Mouse (Mus musculus) hindbrain, embryonic 14.5 days (tissue): ENCODE data around the gene Fxyd7. TPM values are rescaled to one million over a fixed set of nuclear protein-coding genes. Genes with fewer than 3 reads are reported as not detected.

Experiments used
- ATAC-seq: fragments of 200-750 bp; cut with Nextera tagmentation; 2 replicates; pipeline ENCODE4 v1.8.0; 2017; ENCODE audit warnings: moderate number of reproducible peaks, mild to moderate bottlenecking, moderate TSS enrichment, moderate library complexity; ENCODE audit not compliant: low FRiP score
- DNase-seq: peaks from one replicate; pipeline ENCODE4 v3.0.0-alpha.2; 2015; ENCODE audit warnings: low spot score
- H3K27ac ChIP-seq: fragments of 300-500 bp; sonication (generic); 2 replicates; pipeline ENCODE4 v1.5.1; 2014; ENCODE audit warnings: mild to moderate bottlenecking, moderate library complexity
- H3K27me3 ChIP-seq: fragments of 300-500 bp; sonication (generic); 2 replicates; pipeline ENCODE4 v1.6.1; 2014; ENCODE audit warnings: mild to moderate bottlenecking, low read length, mixed read lengths; ENCODE audit not compliant: control insufficient read depth, insufficient read depth
- H3K36me3 ChIP-seq: fragments of 300-500 bp; sonication (generic); replicated peaks from 2 replicates; pipeline ENCODE4 v1.6.1; 2014; ENCODE audit not compliant: control insufficient read depth, insufficient read depth
- H3K4me1 ChIP-seq: fragments of 300-500 bp; sonication (generic); replicated peaks from 2 replicates; pipeline ENCODE4 v1.6.1; 2014; ENCODE audit warnings: antibody characterized with exemption, low read length, mixed read lengths; ENCODE audit not compliant: control insufficient read depth, insufficient read depth
- H3K4me2 ChIP-seq: fragments of 300-500 bp; sonication (generic); replicated peaks from 2 replicates; pipeline ENCODE4 v1.6.1; 2014; ENCODE audit warnings: mild to moderate bottlenecking, moderate library complexity
- H3K4me3 ChIP-seq: fragments of 300-500 bp; sonication (generic); replicated peaks from 2 replicates; pipeline ENCODE4 v1.5.1; 2014; ENCODE audit warnings: mild to moderate bottlenecking, low read length
- H3K9ac ChIP-seq: fragments of 300-500 bp; sonication (generic); 2 replicates; pipeline ENCODE4 v1.6.1; 2014
- H3K9me3 ChIP-seq: fragments of 300-500 bp; sonication (generic); 2 replicates; pipeline ENCODE4 v1.6.1; 2016; ENCODE audit warnings: low read length; ENCODE audit not compliant: control insufficient read depth
- WGBS: fragments of 180-500 bp; shearing (Covaris S2); extraction: QIAGEN DNeasy Blood & Tissue Kit; methylation state at CpG from one replicate; pipeline ENCODE4 v1.1.7; 2014; 5-methylcytosine and 5-hydroxymethylcytosine counted together
- polyA plus RNA-seq: library from polyadenylated mRNA; unstranded; fragments of >200 nt; fragmentation: Nextera tagmentation; extraction: Ambion mirVana; gene quantifications from 2 replicates; pipeline ENCODE4 v1.2.1, GENCODE M21; 2014

The Fxyd7 gene
- polyA plus RNA-seq, 1 experiment from 2014 or later, result 236 TPM

DNA sequence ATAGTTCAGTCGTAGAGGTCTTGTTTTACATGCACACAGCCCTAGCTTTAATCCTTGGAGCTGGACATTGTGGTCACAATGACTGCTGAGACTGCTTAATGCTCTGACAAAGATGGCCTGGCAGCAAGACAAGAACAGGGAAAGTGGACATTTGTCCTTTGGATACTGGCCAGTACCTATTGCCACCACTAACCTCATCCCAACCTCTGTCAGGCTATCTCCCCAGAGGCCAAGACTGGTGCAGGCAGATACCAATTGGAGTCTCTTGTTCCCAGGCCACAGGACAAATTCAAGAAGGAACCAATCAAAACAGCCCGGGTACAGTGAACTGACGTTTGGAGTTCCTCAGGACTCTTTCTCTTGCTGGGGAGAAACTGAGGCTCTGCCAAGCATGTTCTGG, 36.9 kb upstream of the Fxyd7 start:
- Histone ChIP-seq H3K27ac (no peak overlapping the region), H3K9me3 (no peaks in the 10 kb centered on the region), H3K4me3 (no peak overlapping the region), H3K36me3 (no peaks in the 10 kb centered on the region), H3K27me3 (no peaks in the 10 kb centered on the region), H3K4me1 (0 out of 2 replicates have a peak, but pooled peaks cover under 1% of the 10 kb centered on the region), H3K9ac (no peak overlapping the region), H3K4me2 (no peak overlapping the region)
- ATAC-seq, result no peak
- WGBS, result 70% methylated on average over 3 of the region's 3 CpGs
- DNase-seq, result no peak

DNA sequence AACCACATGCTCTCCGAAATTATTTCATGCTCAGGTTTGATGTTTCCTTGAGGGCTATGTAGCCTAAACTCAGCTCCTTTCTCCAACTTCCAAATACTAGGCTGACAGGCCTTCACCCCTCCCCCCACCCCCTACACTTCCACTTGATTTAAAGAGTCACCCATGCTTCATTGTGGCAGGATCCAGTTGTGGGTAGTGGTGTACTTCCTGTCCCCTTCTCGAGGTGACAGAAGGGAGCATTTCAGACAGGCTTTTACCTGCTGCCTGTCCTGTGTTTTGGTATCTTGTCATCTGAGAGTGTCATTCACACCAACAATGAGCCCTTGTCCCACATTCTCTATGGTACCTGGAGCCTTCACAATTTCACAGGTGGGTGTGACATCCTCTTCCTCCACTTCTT, 36.0 kb upstream of the Fxyd7 start:
- Histone ChIP-seq H3K4me3 (no peak overlapping the region), H3K36me3 (no peaks in the 10 kb centered on the region), H3K9ac (no peak overlapping the region), H3K27ac (no peak overlapping the region), H3K27me3 (no peaks in the 10 kb centered on the region), H3K4me2 (no peak overlapping the region), H3K9me3 (no peaks in the 10 kb centered on the region), H3K4me1 (0 out of 2 replicates have a peak, but pooled peaks cover 4% of the 10 kb centered on the region)
- no peak for DNase-seq
- ATAC-seq, result no peak
- WGBS, result 71% methylated on average over 2 of the region's 2 CpGs

DNA sequence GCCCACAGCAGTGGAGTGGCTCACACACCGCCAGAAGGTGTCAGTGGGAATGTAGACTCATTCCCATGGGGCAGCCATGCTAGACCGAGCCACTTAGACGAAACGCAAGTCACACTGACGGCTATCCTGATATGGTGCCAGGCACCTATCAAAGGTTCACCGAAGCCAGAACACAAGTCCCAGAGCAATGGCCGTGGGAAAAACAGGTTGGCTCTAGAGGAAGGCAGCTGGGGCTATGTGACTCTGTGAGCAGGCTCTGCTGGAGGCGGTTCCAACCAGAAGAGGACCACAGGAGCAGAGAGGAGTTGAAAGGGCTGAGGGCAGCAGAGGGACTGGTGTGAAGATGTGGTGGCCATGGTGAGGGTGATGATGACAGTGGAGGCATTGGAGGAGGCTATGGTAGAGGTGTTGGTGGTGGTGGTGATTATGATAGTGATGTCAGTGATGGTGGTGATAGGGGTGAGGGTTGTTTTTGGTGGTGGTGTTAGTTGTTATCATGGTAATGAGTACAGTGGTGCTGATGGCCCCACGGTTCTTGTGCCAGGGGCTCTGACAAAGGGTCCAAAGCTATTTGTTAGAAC, 35.0 kb upstream of the Fxyd7 start:
- H3K27ac ChIP-seq, result no peak overlapping the region
- no peak overlapping the region for H3K4me3 ChIP-seq

DNA sequence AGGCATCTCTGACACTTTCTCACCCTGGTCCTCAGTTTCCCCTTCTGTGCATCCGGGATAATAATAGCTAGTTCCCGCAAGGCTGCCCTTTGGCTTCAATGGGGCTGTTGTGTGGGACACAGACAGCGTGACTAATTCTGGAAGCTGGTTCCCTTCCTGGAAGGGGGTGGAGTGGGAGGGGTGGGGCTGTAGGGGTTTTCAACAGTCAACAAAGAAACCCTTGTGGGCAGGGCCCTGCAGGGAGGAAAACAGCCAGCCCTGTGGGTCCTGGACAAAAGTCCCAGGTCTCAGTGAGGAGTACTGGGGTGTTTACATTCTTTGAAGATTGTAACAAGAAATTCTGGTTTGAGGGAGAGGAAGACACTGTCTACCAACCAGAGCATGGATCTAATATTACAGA, 33.9 kb upstream of the Fxyd7 start:
- H3K9me3 ChIP-seq, result no peaks in the 10 kb centered on the region
- H3K4me3 ChIP-seq, result no peak overlapping the region
- DNase-seq (no peak), ATAC-seq (no peak)
- H3K36me3 ChIP-seq, result no peaks in the 10 kb centered on the region
- no peak overlapping the region for H3K4me2 ChIP-seq
- no peak overlapping the region for H3K27ac ChIP-seq
- H3K27me3 ChIP-seq, result no peaks in the 10 kb centered on the region
- no peak overlapping the region for H3K9ac ChIP-seq
- WGBS, result 0% methylated on average over 3 of the region's 3 CpGs
- H3K4me1 ChIP-seq, result 0 out of 2 replicates have a peak, but pooled peaks cover 4% of the 10 kb centered on the region

More for the DNA sequence above, 35.0 kb upstream of the Fxyd7 start:
- Histone ChIP-seq H3K4me2 (no peak overlapping the region), H3K9me3 (no peaks in the 10 kb centered on the region), H3K36me3 (no peaks in the 10 kb centered on the region), H3K9ac (no peak overlapping the region), H3K4me1 (0 out of 2 replicates have a peak, but pooled peaks cover 4% of the 10 kb centered on the region), H3K27me3 (no peaks in the 10 kb centered on the region)
- DNase-seq, result no peak
- WGBS, result 95% methylated on average over 9 of the region's 9 CpGs
- ATAC-seq, result no peak

DNA sequence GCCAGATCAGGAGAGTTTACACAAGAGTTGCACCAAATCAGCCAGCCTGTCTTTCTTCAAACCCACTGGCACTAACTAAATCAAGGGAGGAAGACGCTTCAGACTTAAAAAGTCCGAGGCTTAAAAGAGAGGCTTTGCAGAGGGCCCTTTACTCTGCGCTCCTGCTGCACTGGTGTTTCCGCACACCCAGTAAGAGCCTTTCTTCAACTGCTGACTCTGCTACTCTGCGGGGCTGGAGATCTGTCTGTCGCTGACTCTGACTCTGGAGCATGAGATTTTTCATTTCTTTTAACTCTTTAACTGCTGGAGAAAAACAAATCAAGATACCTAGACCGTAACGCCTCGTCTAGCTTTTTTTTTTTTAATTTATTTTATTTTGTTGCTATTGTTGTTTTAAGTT, 32.9 kb upstream of the Fxyd7 start:
- no peak overlapping the region for H3K9ac ChIP-seq
- no peaks in the 10 kb centered on the region for H3K36me3 ChIP-seq
- ATAC-seq (no peak), DNase-seq (no peak)
- no peak overlapping the region for H3K27ac ChIP-seq
- no peak overlapping the region for H3K4me3 ChIP-seq
- WGBS, result 53% methylated on average over 9 of the region's 9 CpGs
- no peaks in the 10 kb centered on the region for H3K27me3 ChIP-seq
- no peaks in the 10 kb centered on the region for H3K9me3 ChIP-seq
- H3K4me2 ChIP-seq, result no peak overlapping the region
- H3K4me1 ChIP-seq, result 0 out of 2 replicates have a peak, but pooled peaks cover 4% of the 10 kb centered on the region

DNA sequence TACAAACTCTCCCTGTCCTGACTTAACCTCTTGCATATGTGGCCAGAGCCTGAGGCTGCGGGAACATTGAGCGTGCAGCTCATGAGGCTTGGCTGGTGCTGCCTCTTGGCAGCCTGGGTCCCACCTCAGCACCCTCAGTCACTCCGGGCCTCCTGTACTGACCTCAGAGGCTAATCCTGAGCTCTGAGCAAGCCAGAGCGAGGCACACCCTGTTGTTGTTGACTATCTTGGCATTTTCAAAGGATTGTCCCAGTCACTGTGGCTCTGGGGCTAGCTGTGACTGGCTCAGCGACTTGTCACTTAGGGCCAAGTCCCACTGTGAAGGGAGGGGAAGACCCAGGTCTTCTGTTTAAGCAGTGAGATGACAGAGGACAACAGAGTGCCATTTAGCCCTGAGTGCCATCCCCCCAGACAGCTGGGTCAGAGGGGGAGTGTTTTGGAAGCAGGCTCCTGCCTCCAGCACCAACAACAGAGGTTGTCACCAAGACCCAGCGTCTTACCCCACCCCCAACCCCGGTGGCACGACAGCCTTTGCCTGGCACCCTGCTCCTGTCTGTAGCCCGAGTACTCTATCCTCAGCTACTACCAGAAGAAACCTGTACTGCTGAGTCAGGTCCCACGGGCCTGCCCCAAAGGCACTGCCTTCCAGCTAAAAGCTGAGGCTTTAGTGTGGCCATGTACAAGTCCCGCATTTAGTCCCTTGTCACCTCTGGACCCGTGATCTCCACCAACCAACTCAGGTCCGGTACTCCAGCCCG, 31.7 kb upstream of the Fxyd7 start:
- 63% methylated on average over 14 of the region's 14 CpGs for WGBS
- Histone ChIP-seq H3K4me1 (0 out of 2 replicates have a peak, but pooled peaks cover 4% of the 10 kb centered on the region), H3K4me2 (no peak overlapping the region), H3K36me3 (no peaks in the 10 kb centered on the region), H3K27ac (no peak overlapping the region), H3K27me3 (no peaks in the 10 kb centered on the region), H3K9me3 (no peaks in the 10 kb centered on the region), H3K4me3 (no peak overlapping the region), H3K9ac (no peak overlapping the region)
- no peak for DNase-seq
- ATAC-seq, result no peak; the same call in 1 of the 2 replicates

DNA sequence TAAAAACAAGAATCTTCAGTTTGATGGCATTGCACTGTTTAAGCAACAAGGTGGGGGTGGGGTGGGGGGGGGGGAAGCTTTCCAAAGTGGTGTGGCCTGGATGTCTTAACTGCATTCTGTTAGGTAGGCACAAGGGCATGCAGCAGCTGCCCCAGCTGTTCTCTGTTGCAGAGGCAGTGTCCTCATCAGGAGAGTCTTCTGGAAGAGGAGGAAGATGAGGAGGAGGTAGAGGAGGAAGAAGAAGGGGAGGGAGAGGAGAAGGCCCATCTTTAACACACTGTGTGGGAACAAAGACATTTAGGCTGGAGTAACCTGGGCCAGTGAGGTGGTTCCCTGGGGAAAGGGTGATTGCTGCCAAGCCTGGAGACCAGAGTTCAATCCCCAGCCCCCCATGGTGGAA, 30.8 kb upstream of the Fxyd7 start:
- no peak overlapping the region for H3K4me2 ChIP-seq

DNA sequence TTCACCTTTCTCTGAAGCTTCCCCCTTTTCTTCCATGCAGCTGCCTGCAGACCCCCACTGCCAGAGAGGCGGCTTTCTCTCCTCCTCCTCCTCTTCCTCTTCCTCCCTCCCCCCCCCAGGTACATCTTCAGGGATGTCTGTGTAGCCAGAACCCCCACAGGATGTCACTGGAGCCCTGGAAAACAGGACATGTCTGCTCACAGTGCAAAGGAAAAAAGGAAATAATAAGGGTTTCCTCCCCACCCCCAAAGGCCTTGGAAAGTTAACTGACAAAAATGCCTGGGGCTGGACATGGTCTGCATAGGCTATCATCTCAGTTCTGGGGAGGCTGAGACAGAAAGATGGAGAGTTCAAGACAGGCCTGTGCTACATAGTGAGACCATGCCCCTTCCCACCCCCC, 29.8 kb upstream of the Fxyd7 start:
- DNase-seq, result no peak
- Histone ChIP-seq H3K27me3 (no peaks in the 10 kb centered on the region), H3K9me3 (no peaks in the 10 kb centered on the region), H3K9ac (no peak overlapping the region), H3K4me1 (0 out of 2 replicates have a peak, but pooled peaks cover 4% of the 10 kb centered on the region), H3K36me3 (no peaks in the 10 kb centered on the region), H3K4me3 (no peak overlapping the region), H3K27ac (no peak overlapping the region), H3K4me2 (no peak overlapping the region)
- ATAC-seq, result no peak
- WGBS, result 56% methylated on average over 1 of the region's 1 CpGs

More for the DNA sequence above, 30.8 kb upstream of the Fxyd7 start:
- Histone ChIP-seq H3K9me3 (no peaks in the 10 kb centered on the region), H3K36me3 (no peaks in the 10 kb centered on the region), H3K27ac (no peak overlapping the region), H3K4me3 (no peak overlapping the region), H3K9ac (no peak overlapping the region), H3K4me1 (0 out of 2 replicates have a peak, but pooled peaks cover 4% of the 10 kb centered on the region), H3K27me3 (no peaks in the 10 kb centered on the region)
- ATAC-seq (no peak), DNase-seq (no peak)

DNA sequence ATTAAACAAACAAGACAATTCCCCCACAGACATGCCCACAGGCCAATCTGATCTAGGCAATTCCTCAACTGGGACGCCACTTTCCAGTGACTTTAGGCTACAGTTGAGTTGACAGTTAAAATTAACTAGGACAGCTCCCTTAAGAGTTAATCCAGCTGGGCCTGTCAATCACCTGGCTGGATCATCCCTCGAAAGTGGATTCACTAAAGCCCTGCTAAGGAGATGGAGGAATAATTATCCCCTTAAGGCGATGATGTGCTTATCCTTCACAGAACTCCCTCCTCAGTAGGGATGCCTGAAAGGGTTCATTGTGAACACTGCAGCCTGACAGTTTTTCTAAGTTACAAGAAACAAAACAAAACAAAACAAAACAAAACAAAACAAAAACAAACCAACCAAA, 29.3 kb upstream of the Fxyd7 start:
- Histone ChIP-seq H3K4me2 (no peak overlapping the region), H3K4me3 (no peak overlapping the region), H3K27ac (no peak overlapping the region), H3K4me1 (0 out of 2 replicates have a peak, but pooled peaks cover 4% of the 10 kb centered on the region), H3K9ac (no peak overlapping the region), H3K36me3 (no peaks in the 10 kb centered on the region), H3K27me3 (no peaks in the 10 kb centered on the region), H3K9me3 (no peaks in the 10 kb centered on the region)
- no peak for DNase-seq
- no peak for ATAC-seq
- WGBS, result 38% methylated on average over 3 of the region's 3 CpGs
